Mouse (Mus musculus) gastrocnemius, postnatal 25 days (tissue): ENCODE data around the gene Ube3a. TPM values are rescaled to one million over a fixed set of nuclear protein-coding genes. Genes with fewer than 3 reads are reported as not detected.
A peak's percentile ranks its signal among the peaks of the same experiment; 100 is the strongest.

ENCODE experiments used
- DNase-seq: peaks from one replicate; pipeline ENCODE4 v3.0.0; 2022
- long read RNA-seq, 2 experiments: library from polyadenylated mRNA; stranded (forward); transcript quantifications; one replicate each; pipeline ENCODE4 v2.0.0; 2021
- total RNA-seq, 2 experiments: library from RNA; stranded (reverse); gene quantifications; 1 replicate in 1 of 2; 2 replicates in 1 of 2; pipeline ENCODE4 v1.2.3; 2021

The Ube3a gene
- total RNA-seq = 100 to 1,000 TPM in 1 of 2 experiments, 10 to 100 TPM in 1; 92.6 to 101 TPM
- long read RNA-seq, experiment 1, full-length matches to known transcripts = 7 of 21 reads
- long read RNA-seq, experiment 1, partial matches to known transcripts = 5 of 21 reads
- long read RNA-seq, experiment 1, other reads (novel, unspliced or antisense) = 9 of 21 reads
- long read RNA-seq, experiment 2, full-length matches to known transcripts = 15 of 36 reads
- long read RNA-seq, experiment 2, partial matches to known transcripts = 3 of 36 reads
- long read RNA-seq, experiment 2, other reads (novel, unspliced or antisense) = 18 of 36 reads

DNA sequence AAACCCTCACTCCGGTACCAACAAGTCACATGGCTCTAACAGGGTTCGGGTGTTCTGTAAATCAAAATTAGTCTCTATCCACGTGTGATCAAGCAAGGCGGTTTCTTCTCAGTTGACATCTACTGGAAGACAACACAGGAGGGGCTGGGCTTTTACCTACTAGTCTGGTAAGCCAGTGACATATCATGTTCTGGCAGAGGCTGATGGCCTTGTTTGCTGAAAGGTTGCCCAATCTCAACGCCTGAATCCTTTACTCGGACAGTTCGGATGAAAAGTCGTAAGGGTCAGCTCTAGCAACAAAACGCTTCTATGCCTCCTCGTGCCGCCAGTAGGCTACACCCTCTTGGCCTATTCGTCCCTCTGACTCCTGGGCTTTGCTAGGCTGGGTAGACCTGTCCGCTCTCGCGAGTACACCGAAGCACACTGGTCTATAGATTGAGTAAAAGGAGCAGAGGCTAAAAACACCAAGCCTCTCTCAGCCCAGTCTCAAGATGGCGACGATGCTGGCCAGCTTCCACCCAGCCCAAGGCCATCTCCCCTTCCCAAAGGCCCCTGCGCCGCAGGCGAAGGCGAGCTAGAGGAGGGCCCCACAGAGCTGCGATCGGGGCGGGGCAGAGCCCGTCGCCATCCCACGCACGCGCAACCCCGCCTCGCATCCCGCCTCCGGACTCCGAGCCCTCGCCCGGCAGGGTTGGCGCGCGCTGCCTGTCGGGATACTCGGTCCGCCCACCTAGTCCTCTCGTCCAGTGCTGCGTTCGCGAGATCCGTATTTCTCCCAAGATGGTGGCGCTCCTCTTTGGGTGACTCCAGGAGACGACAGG lies at the start of gene Ube3a:
TSS of gene Ube3a (plus strand) at position 706 of the 821 bp plus-strand sequence.
- peak; percentile 99 for DNase-seq

DNA sequence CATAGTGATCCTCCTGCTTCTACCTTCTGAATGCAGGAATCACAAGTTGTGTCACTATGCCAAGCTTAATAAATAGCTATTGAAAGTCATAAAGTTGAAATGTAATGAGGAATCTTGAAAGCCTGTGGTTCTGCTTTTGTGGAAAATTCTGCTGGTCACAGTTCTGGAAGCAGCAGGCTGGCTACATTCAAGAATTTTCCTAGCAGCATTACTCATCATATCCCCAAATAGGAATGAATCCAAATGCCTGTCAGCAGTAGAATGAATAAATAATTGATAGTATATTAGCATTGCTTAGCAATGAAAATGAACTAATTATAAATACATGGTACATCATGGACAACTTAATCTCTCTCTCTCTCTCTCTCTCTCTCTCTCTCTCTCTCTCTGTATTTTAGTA lies 35.7 kb upstream of the Ube3a start:
- DNase-seq = no peak

DNA sequence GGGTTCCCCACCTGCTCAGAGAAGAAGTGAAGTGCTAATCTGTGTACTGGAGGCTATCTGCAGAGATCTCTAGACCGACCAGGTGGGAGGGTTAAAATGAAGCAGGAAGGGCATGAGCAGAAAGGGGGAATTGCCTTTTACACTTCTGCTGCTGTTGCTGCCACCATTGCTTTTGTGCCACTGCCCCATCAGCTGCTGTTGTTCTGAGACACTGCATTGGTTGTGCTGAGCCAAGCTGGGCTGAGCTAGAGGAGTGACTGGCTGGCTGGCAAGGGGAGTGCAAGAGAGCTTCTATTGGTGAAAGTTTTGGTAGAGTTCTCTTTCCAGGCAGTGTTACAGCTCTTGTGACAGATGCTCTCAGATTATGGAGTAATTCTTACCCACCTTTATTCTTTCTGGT lies 13.6 kb upstream of the Ube3a start:
- DNase-seq = no peak

DNA sequence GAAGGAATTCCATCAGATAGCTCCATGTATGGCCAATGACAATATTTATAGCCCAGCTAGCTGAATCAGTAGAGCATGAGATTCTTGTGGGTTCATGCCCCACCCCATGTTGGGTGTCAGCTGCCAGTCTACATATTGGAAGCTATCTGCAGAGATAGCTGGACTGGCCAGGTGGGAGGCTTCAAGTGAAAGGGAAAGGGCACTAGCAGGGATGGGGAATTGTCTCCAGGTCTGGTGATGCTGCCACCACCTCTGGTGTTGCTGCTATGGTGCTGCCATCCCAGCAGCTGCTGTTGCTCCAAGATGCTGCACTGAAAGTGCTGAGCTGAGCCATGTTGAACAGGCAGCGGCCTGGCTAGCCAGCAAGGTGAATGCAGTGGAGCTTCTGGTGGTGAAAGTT lies 7.3 kb upstream of the Ube3a start:
- DNase-seq = no peak

DNA sequence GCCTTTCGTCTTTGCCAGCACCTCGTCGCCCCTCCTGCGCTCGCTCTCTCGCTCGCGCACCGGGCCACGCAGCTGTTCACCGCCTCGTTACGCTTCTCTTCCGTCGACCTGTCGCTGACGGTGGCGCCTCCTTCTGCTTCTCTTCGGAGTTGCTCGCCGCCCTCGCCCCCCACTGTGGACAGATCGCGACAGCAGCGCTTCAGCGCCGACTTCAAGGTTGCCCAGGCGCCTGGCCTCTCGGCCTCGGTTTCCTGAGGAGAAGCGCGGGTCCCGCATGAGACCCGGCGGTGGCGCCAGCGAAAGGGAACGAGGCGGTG lies 274 bp downstream of the Ube3a start:
- no peak for DNase-seq

DNA sequence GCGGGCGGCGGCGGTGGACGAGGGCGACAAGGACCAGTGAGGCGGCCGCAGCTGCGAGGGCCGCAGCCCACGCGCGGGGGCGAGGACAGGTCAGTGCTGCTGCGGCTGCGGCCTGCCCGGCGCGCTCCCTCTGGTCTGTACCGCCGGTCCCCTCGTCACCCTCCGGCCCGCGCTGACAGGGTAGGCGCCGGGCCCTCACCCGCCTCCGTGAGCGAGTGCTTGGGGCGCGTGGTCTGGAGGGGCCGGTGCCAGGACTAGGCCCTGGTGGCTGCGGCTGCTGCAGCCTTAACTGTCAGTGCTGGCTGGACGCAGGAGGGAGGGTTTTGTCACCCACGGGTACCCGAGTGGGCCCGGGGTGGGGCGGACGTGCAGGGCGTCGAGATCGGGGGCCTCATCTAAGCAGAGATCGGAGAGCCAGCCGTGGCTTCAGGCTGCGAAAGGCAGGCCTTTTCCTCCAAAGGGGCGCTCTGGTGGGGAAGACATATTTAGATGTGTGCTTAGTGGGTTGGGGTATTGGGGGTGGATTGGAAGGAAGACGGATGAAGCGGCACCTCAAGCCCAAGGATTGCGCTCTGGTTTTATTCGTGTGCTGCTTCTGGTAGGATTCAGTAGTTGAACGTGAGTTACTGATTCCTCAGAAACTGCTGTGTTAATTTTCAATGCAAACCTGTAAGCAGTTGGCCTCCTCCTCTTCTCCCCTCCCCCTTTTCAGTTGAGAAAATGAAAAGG lies 797 bp downstream of the Ube3a start:
- peak; percentile 61 for DNase-seq

DNA sequence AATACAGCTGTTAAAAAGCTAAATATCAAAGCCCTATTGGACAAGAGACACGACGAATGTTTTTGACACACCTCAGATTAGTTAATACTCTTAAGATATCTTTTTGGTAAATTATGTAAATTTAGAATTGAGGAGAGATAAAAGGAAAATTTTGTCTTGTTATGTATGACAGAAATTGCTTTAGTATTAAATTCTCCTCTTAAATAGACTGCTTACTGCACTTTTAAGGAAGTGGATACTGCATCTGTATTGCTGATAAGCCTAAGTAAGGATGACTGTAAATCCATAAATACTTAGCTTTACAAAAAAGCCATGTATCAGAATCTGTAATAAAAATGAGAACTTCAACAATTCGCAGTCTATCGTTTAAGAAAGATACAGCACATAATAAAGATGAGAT lies 1.8 kb downstream of the Ube3a start:
- no peak for DNase-seq

- no peak for DNase-seq
These were observed 2.2 kb downstream of the Ube3a start for GRCm38 (mm10) chr7:59230768-59231167.

DNA sequence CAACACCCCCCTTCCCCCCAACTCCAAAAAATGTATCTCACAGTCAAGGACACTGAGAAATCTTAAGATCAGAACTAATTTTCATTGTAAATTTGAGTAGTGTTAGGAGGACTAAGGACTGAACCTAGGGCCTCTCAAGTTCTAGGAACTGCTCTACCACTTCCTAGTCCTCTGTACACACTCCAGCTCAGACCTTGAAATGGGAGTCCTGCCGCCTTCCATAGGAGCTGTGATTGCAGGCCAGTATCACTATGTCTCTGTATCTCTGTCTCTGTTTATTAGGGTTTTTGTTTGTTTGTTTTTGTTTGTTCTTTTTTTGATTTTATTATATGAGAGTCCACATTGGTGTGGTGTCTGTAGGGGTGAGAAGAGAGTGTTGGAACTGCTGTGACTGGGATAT lies 3.4 kb downstream of the Ube3a start:
- DNase-seq = no peak

DNA sequence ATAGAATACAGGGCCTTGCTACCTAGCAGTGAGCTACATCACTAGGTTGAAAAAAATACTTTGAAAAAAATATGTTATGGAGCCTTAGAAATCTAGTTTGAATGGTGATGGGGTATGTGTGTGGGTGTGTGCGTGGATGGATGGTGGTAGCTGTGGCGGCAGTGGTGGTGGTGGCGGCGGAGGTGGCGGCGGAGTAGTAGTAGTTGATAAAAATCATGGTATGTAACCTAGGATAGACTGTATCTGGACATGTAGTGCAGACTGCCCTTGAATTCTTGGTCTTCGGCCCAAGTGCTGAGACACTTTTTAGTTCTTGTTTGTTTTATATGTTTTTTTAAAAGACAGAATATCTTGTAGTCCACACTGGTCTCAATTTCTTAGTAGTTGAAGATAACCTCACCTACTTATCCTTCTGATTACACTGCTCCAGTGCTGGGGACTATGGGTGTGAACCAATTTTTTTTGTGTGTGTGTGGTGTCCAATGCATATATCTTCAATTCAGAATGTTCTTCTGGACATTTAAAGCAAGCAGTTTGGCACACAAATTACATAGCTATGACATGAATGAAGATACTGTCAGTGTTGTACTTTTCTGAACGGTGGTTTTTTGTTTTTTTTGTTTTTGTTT lies 6.3 kb downstream of the Ube3a start:
- no peak for DNase-seq

GRCm38 (mm10) chr7:59243257-59243656 lies 14.7 kb downstream of the Ube3a start:
- DNase-seq = no peak

DNA sequence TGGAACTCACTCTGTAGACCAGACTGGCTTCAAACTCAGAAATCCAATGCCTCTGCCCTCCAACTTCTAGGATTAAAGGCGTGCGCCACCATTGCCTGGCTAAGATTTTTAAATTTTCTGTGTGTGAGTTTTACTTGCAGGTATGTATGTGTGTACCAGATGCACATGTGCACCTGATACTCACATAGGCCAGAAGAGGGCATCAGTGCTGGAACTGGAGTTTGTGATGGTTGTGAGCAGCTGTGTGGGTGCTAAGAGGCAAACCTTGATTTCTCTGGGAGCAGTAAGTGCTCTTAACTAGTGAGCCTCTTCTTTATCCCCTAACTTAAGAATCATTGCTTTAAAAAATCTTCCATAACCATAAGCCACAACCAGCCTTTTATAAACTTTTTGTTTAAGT lies 17.0 kb downstream of the Ube3a start:
- DNase-seq = no peak

- DNase-seq = no peak
These were observed 24.8 kb downstream of the Ube3a start for GRCm38 (mm10) chr7:59253373-59253772.

DNA sequence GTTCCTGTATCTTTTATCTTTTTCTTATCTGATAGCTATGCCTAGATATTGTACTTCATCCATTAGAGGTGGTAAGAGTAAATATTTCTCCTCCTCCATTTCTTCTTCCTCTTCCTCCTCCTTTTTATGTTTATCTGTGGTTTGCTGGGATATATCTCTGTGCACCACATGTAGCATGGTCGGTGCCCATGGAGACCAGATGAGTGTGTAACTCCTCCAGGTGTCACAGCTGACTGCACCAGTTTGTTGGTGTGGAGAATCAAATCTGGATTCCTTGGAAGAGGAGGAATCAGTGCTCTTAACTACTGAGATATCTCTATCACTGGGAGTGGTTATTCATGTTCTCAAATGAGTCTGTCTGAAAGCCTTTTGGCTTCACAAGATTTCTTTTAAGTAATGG lies 37.0 kb downstream of the Ube3a start:
- DNase-seq = no peak

DNA sequence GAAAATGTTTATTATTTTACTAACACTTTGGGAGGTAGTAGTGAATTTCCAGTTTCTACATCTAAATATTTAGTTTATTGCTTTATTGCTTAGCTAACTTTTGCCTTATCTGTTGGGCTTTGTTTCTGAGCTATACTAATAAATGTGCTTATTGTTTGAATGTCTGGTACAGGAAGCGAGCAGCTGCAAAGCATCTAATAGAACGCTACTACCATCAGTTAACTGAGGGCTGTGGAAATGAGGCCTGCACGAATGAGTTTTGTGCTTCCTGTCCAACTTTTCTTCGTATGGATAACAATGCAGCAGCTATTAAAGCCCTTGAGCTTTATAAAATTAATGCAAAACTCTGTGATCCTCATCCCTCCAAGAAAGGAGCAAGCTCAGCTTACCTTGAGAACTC lies 43.2 kb downstream of the Ube3a start:
- DNase-seq = no peak

- DNase-seq = no peak
These were observed 84.0 kb downstream of the Ube3a start for GRCm38 (mm10) chr7:59312576-59312975.

DNA sequence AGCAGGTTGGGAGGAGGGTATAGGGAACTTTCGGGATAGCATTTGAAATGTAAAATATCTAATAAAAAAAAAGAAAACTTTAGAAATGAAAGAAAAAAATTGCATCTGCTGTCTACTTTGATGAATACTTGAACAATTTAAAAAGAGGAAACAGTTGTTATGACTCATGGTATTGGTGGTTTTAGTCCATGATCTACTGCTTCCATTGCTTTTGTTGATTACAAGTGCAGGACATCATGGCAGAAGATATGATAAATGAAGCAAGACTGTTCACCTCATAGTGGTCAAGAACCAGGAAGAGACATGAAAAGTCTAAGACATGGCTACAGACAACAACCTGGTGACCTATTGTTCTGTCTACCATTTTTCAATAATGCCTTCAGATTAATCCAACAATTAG lies 94.2 kb downstream of the Ube3a start:
- no peak for DNase-seq
